Mouse (Mus musculus): ENCODE measurements around the gene Gng10. TPM values are rescaled to one million over a fixed set of nuclear protein-coding genes. Genes with fewer than 3 reads are reported as not detected.

Gng10 gene
- polyA plus RNA-seq, 1 experiment from 2014 or later, result 40.9 TPM

DNA sequence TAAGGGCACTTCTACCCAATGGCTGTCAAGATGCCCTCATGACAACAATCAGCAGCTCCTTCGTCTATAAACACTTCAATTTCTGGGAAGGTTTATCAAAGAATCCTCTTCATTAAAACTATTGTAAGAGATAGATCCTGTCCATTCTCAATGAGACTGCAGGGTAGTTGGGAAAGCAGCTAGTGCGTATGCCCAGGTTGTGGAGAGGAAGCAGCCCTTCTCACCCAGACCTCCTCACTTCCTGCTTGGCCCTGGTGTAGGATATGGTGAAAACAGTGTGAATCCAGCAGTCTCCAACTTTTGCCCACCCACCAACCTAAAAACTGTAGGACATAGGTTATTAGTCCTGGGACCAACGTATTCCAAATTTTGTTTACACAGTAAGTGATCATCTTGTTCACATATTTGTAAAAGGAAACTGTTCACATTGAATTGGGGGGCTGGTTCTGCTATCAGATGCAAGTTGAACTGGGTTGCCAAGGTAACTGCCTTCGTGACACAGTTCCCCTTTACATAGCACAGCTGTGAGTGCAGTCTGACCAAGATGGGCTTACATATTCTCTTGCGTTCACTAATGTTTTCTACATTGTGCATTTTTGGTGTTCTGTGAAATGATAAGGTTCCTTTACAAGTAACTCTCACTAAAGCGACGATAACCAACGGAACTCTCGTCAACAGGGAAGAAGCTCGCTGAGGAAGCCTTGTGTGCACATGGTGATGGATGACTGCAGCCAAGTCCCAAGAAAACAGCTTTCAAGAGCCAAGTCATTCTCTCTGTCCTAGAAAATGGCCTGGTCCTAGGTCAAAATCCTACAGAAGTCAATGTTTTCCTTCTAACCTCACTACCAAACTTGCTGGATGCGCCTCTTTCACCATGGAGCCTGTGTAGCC, 5.8 kb downstream of the Gng10 start:
- Histone ChIP-seq H3K27me3 (ENCODE audit: control insufficient read depth, insufficient read depth, low read length) (no peaks in the 10 kb centered on the region), H3K9me3 (replicated peaks; ENCODE audit: control insufficient read depth, low read length) (no peaks in the 10 kb centered on the region), H3K4me2 (ENCODE audit: low read depth, low read length) (no peak overlapping the region), H3K4me3 (ENCODE audit: low read length) (no peak overlapping the region), H3K4me1 (ENCODE audit: control insufficient read depth, insufficient read depth, low read length) (no peaks in the 10 kb centered on the region), H3K9ac (ENCODE audit: low read length) (no peak overlapping the region), H3K36me3 (ENCODE audit: control insufficient read depth, insufficient read depth) (no peaks in the 10 kb centered on the region), H3K27ac (ENCODE audit: low read length) (no peak overlapping the region)
- 82% methylated on average over 11 of the region's 11 CpGs for WGBS
- no peak for ATAC-seq (replicated peaks; ENCODE audit: extremely low read depth, insufficient read depth, low FRiP score)

GRCm38 (mm10) chr4:59043074-59043473, 8.2 kb downstream of the Gng10 start:
- Histone ChIP-seq H3K9ac (ENCODE audit: low read length) (no peak overlapping the region), H3K9me3 (replicated peaks; ENCODE audit: control insufficient read depth, low read length) (no peaks in the 10 kb centered on the region), H3K27ac (ENCODE audit: low read length) (no peak overlapping the region), H3K27me3 (ENCODE audit: control insufficient read depth, insufficient read depth, low read length) (no peaks in the 10 kb centered on the region), H3K36me3 (ENCODE audit: control insufficient read depth, insufficient read depth) (no peaks in the 10 kb centered on the region), H3K4me3 (ENCODE audit: low read length) (no peak overlapping the region), H3K4me1 (ENCODE audit: control insufficient read depth, insufficient read depth, low read length) (no peaks in the 10 kb centered on the region), H3K4me2 (ENCODE audit: low read depth, low read length) (no peak overlapping the region)
- 95% methylated on average over 5 of the region's 5 CpGs for WGBS
- no peak for ATAC-seq (replicated peaks; ENCODE audit: extremely low read depth, insufficient read depth, low FRiP score)

- no peak overlapping the region for H3K4me2 ChIP-seq (ENCODE audit: low read depth, low read length)
- 75% methylated on average over 6 of the region's 6 CpGs for WGBS
- ATAC-seq (replicated peaks; ENCODE audit: extremely low read depth, insufficient read depth, low FRiP score), result no peak
Observed at GRCm38 (mm10) chr4:59043891-59044290, 9.0 kb downstream of the Gng10 start.

DNA sequence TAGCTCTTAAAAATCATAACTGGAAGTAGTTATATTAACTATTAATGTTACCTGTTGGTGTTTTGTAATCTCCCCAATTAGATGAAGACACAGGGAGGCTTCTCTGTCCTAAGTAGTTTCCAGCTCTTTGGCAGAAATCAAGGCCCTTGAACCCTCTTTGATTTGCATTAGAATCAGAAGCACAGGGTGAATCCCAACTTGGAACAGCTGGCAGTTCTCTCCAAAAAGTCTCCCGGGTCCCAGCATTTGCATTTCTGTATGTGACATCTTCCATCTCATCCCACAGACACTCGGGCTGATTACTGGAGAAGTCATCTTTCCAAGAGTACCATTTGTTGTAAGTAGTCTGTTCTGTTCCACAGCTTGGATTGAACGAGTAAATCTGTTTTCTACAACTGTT, 12.3 kb downstream of the Gng10 start:
- no peak overlapping the region for H3K4me3 ChIP-seq (ENCODE audit: low read length)
- WGBS, result 47% methylated on average over 3 of the region's 3 CpGs
- H3K4me1 ChIP-seq (ENCODE audit: control insufficient read depth, insufficient read depth, low read length), result no peaks in the 10 kb centered on the region

More at GRCm38 (mm10) chr4:59043891-59044290, 9.0 kb downstream of the Gng10 start:
- H3K36me3 ChIP-seq (ENCODE audit: control insufficient read depth, insufficient read depth), result no peaks in the 10 kb centered on the region
- H3K4me3 ChIP-seq (ENCODE audit: low read length), result no peak overlapping the region
- no peaks in the 10 kb centered on the region for H3K9me3 ChIP-seq (replicated peaks; ENCODE audit: control insufficient read depth, low read length)
- H3K27ac ChIP-seq (ENCODE audit: low read length), result no peak overlapping the region
- no peak overlapping the region for H3K9ac ChIP-seq (ENCODE audit: low read length)
- no peaks in the 10 kb centered on the region for H3K4me1 ChIP-seq (ENCODE audit: control insufficient read depth, insufficient read depth, low read length)
- no peaks in the 10 kb centered on the region for H3K27me3 ChIP-seq (ENCODE audit: control insufficient read depth, insufficient read depth, low read length)

GRCm38 (mm10) chr4:59051081-59051480, 16.2 kb downstream of the Gng10 start:
- Histone ChIP-seq H3K9ac (ENCODE audit: low read length) (no peak overlapping the region), H3K9me3 (replicated peaks; ENCODE audit: control insufficient read depth, low read length) (no peaks in the 10 kb centered on the region; the same call in 1 of the 2 replicates), H3K36me3 (ENCODE audit: control insufficient read depth, insufficient read depth) (no peaks in the 10 kb centered on the region), H3K27me3 (ENCODE audit: control insufficient read depth, insufficient read depth, low read length) (no peaks in the 10 kb centered on the region), H3K4me2 (ENCODE audit: low read depth, low read length) (no peak overlapping the region), H3K27ac (ENCODE audit: low read length) (no peak overlapping the region), H3K4me3 (ENCODE audit: low read length) (no peak overlapping the region), H3K4me1 (ENCODE audit: control insufficient read depth, insufficient read depth, low read length) (0 out of 2 replicates have a peak, but pooled peaks cover 2% of the 10 kb centered on the region)
- 84% methylated on average over 1 of the region's 1 CpGs for WGBS
- ATAC-seq (replicated peaks; ENCODE audit: extremely low read depth, insufficient read depth, low FRiP score), result no peak

More for the DNA sequence above, 12.3 kb downstream of the Gng10 start:
- Histone ChIP-seq H3K9me3 (replicated peaks; ENCODE audit: control insufficient read depth, low read length) (no peaks in the 10 kb centered on the region; the same call in 1 of the 2 replicates), H3K27me3 (ENCODE audit: control insufficient read depth, insufficient read depth, low read length) (no peaks in the 10 kb centered on the region), H3K27ac (ENCODE audit: low read length) (no peak overlapping the region), H3K9ac (ENCODE audit: low read length) (no peak overlapping the region), H3K36me3 (ENCODE audit: control insufficient read depth, insufficient read depth) (no peaks in the 10 kb centered on the region), H3K4me2 (ENCODE audit: low read depth, low read length) (no peak overlapping the region)
- no peak for ATAC-seq (replicated peaks; ENCODE audit: extremely low read depth, insufficient read depth, low FRiP score)

DNA sequence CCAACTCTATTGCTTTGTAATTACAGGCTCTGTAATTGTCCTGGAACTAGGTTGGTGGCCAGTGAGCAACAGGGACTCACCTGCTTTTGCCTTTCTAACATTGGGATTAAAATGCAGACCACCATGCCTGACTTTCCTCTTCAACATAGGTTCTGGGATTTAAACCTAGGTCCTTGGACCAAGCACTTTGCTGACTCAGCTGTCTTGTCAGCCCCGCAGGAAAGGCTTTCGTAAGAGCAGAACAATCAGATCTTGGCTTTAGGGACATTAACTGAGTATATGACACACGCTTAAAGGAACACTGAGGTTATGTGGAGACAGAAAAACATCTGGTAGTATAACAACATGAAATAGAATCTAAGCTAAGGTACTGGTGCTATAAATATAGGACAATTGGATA, 23.0 kb downstream of the Gng10 start:
- 80% methylated on average over 3 of the region's 3 CpGs for WGBS
- no peak for ATAC-seq (replicated peaks; ENCODE audit: extremely low read depth, insufficient read depth, low FRiP score)
- H3K9me3 ChIP-seq (replicated peaks; ENCODE audit: control insufficient read depth, low read length), result no peaks in the 10 kb centered on the region
- H3K4me2 ChIP-seq (ENCODE audit: low read depth, low read length), result no peak overlapping the region
- 0 out of 2 replicates have a peak, but pooled peaks cover 2% of the 10 kb centered on the region for H3K4me1 ChIP-seq (ENCODE audit: control insufficient read depth, insufficient read depth, low read length)
- no peak overlapping the region for H3K27ac ChIP-seq (ENCODE audit: low read length)
- no peak overlapping the region for H3K4me3 ChIP-seq (ENCODE audit: low read length)
- H3K27me3 ChIP-seq (ENCODE audit: control insufficient read depth, insufficient read depth, low read length), result no peaks in the 10 kb centered on the region
- H3K36me3 ChIP-seq (ENCODE audit: control insufficient read depth, insufficient read depth), result no peaks in the 10 kb centered on the region
- no peak overlapping the region for H3K9ac ChIP-seq (ENCODE audit: low read length)

DNA sequence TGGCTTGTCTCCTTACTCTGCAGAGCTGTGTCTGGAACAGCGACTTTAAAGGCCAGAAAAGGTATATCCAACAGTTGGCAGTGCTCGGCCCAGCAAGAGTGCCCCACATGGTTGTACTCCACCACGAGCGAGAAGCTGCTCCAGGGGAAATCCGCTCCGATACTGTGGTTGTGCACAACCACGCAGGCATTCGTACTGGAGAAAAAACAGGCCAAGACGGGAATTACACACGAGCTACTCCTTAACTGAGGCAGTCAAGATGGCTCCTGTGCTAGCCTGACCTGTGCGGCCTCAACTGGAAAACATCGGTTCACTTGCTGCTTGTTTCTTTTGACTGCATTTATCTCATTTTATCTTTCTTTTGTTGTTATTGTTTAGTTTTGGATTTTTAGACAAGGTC, 27.6 kb downstream of the Gng10 start:
- no peak overlapping the region for H3K9ac ChIP-seq (ENCODE audit: low read length)
- 77% methylated on average over 12 of the region's 12 CpGs for WGBS
- ATAC-seq (replicated peaks; ENCODE audit: extremely low read depth, insufficient read depth, low FRiP score), result no peak
- no peak overlapping the region for H3K27ac ChIP-seq (ENCODE audit: low read length)
- no peaks in the 10 kb centered on the region for H3K27me3 ChIP-seq (ENCODE audit: control insufficient read depth, insufficient read depth, low read length)
- H3K4me3 ChIP-seq (ENCODE audit: low read length), result no peak overlapping the region
- no peaks in the 10 kb centered on the region for H3K9me3 ChIP-seq (replicated peaks; ENCODE audit: control insufficient read depth, low read length)
- no peaks in the 10 kb centered on the region for H3K4me1 ChIP-seq (ENCODE audit: control insufficient read depth, insufficient read depth, low read length)
- no peak overlapping the region for H3K4me2 ChIP-seq (ENCODE audit: low read depth, low read length)
- H3K36me3 ChIP-seq (ENCODE audit: control insufficient read depth, insufficient read depth), result no peaks in the 10 kb centered on the region

DNA sequence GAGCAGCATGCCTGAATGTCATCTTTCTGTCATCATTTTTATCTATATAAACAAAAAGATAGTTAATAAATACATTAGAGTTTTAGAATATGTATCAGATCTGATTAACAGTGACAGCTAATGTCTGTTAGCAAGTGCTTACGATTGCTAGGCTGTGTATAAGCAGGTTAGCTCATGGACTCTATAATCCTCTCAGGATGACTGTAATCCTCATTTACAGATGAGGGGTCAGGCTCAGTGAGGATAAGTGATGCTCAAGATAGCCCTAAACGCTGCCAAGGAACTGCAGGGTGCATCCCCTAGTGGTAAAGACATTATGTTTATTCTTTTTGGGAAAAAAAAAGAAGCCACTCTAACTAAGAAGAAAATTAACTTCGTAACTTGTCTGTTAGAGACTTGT, 34.4 kb downstream of the Gng10 start:
- no peak overlapping the region for H3K9ac ChIP-seq (ENCODE audit: low read length)
- no peaks in the 10 kb centered on the region for H3K9me3 ChIP-seq (replicated peaks; ENCODE audit: control insufficient read depth, low read length)
- 44% methylated on average over 3 of the region's 3 CpGs for WGBS
- no peaks in the 10 kb centered on the region for H3K27me3 ChIP-seq (ENCODE audit: control insufficient read depth, insufficient read depth, low read length)
- no peak overlapping the region for H3K27ac ChIP-seq (ENCODE audit: low read length)
- H3K4me2 ChIP-seq (ENCODE audit: low read depth, low read length), result no peak overlapping the region
- no peak overlapping the region for H3K4me3 ChIP-seq (ENCODE audit: low read length)
- no peak for ATAC-seq (replicated peaks; ENCODE audit: extremely low read depth, insufficient read depth, low FRiP score)
- no peaks in the 10 kb centered on the region for H3K4me1 ChIP-seq (ENCODE audit: control insufficient read depth, insufficient read depth, low read length)
- no peaks in the 10 kb centered on the region for H3K36me3 ChIP-seq (ENCODE audit: control insufficient read depth, insufficient read depth)

DNA sequence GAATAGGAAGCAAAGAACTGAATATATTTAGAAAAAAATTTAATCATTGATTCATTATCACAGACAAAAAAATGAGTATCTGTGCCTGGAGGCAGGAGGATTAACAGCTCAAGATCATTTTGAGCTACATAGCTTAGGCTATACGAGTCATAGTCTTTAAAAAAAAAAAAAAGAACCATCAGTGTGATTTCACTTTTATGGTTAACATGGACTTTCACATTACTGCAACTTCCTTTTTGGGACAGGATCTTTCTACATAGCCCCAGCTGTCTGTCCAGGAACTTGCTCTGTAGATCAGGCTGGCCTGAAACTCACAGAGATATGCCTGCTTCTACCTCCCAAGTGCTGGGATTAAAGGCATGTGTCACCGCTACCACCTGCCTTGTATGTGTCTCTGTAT, 48.5 kb downstream of the Gng10 start:
- Histone ChIP-seq H3K36me3 (ENCODE audit: control insufficient read depth, insufficient read depth) (no peaks in the 10 kb centered on the region), H3K9ac (ENCODE audit: low read length) (no peak overlapping the region), H3K27me3 (ENCODE audit: control insufficient read depth, insufficient read depth, low read length) (0 out of 2 replicates have a peak, but pooled peaks cover 2% of the 10 kb centered on the region), H3K4me2 (ENCODE audit: low read depth, low read length) (no peak overlapping the region), H3K27ac (ENCODE audit: low read length) (no peak overlapping the region), H3K4me3 (ENCODE audit: low read length) (no peak overlapping the region), H3K4me1 (ENCODE audit: control insufficient read depth, insufficient read depth, low read length) (no peaks in the 10 kb centered on the region), H3K9me3 (replicated peaks; ENCODE audit: control insufficient read depth, low read length) (no peaks in the 10 kb centered on the region)
- WGBS, result 76% methylated on average over 2 of the region's 2 CpGs
- ATAC-seq (replicated peaks; ENCODE audit: extremely low read depth, insufficient read depth, low FRiP score), result no peak
